Mouse (Mus musculus) lung, postnatal 25 days (tissue): ENCODE measurements at regions not wholly inside any gene's neighbourhood (a gene's known extent, or its start where the extent isn't known, plus 50 kb on each side); places are given as distances from the start of the nearest gene placed in this dataset.
A peak's percentile ranks its signal among the peaks of the same experiment; 100 is the strongest.

ENCODE experiments used
- DNase-seq: peaks from one replicate; pipeline ENCODE4 v3.0.0; 2022; ENCODE audit warnings: low spot score

- no peak for DNase-seq
Observed at GRCm38 (mm10) chr7:37337616-37338015, 435.8 kb downstream of the Zfp536 start.

GRCm38 (mm10) chr7:37338067-37338501 is 435.4 kb downstream of the Zfp536 start:
- no peak for DNase-seq

- DNase-seq = no peak
Observed at GRCm38 (mm10) chr7:37342613-37343012, 430.8 kb downstream of the Zfp536 start.

GRCm38 (mm10) chr7:37343021-37343593 is 430.3 kb downstream of the Zfp536 start:
- DNase-seq = no peak

GRCm38 (mm10) chr7:37343691-37344233 is 429.7 kb downstream of the Zfp536 start:
- DNase-seq = peak; percentile 13

- peak; percentile 73 for DNase-seq
Observed at GRCm38 (mm10) chr7:37346041-37346440, 427.4 kb downstream of the Zfp536 start.

GRCm38 (mm10) chr7:37357647-37358395 is 415.6 kb downstream of the Zfp536 start:
- DNase-seq = peak; percentile 84

- no peak for DNase-seq
Observed at GRCm38 (mm10) chr7:37358492-37358891, 414.9 kb downstream of the Zfp536 start.

GRCm38 (mm10) chr7:37359473-37359872 is 414.0 kb downstream of the Zfp536 start:
- no peak for DNase-seq

- peak; percentile 21 for DNase-seq
Observed at GRCm38 (mm10) chr7:37360171-37360570, 413.3 kb downstream of the Zfp536 start.

GRCm38 (mm10) chr7:37361802-37362441 is 411.5 kb downstream of the Zfp536 start:
- peak; percentile 53 for DNase-seq

GRCm38 (mm10) chr7:37362879-37363278 is 410.6 kb downstream of the Zfp536 start:
- DNase-seq = no peak

GRCm38 (mm10) chr7:37363629-37364175 is 409.7 kb downstream of the Zfp536 start:
- DNase-seq = no peak

- DNase-seq = no peak
Observed at GRCm38 (mm10) chr7:37364221-37364620, 409.2 kb downstream of the Zfp536 start.

GRCm38 (mm10) chr7:37366006-37366405 is 407.4 kb downstream of the Zfp536 start:
- DNase-seq = peak; percentile 14

GRCm38 (mm10) chr7:37369698-37370097 is 403.7 kb downstream of the Zfp536 start:
- DNase-seq = no peak

GRCm38 (mm10) chr7:37373864-37374263 is 399.6 kb downstream of the Zfp536 start:
- DNase-seq = peak; percentile 71

- no peak for DNase-seq
Observed at GRCm38 (mm10) chr7:37375044-37375443, 398.4 kb downstream of the Zfp536 start.

- DNase-seq = no peak
Observed at GRCm38 (mm10) chr7:37375591-37375990, 397.9 kb downstream of the Zfp536 start.

- no peak for DNase-seq
Observed at GRCm38 (mm10) chr7:37376207-37376606, 397.2 kb downstream of the Zfp536 start.

GRCm38 (mm10) chr7:37377889-37378521 is 395.4 kb downstream of the Zfp536 start:
- DNase-seq = no peak

GRCm38 (mm10) chr7:37387871-37388270 is 385.6 kb downstream of the Zfp536 start:
- no peak for DNase-seq
